Mouse (Mus musculus): ENCODE results near the gene Thap8.

- TF ChIP-seq POLR2A (IDR thresholded peaks at IDR 0.05; ENCODE audit: extremely low read depth, insufficient read depth, low read length) (no peak), CTCF (IDR thresholded peaks at IDR 0.05; ENCODE audit: low read depth, low read length) (peak; percentile 46; the same call in 1 of the 2 replicates)
These were observed 26.3 kb downstream of the Thap8 start for GRCm38 (mm10) chr7:30306083-30306779.
